Mouse (Mus musculus) midbrain, postnatal 0 days (tissue): ENCODE measurements around the gene F2. TPM values are rescaled to one million over a fixed set of nuclear protein-coding genes. Genes with fewer than 3 reads are reported as not detected.

ENCODE experiments used
- ATAC-seq: fragments of 200-750 bp; cut with Nextera tagmentation; 2 replicates; pipeline ENCODE4 v1.8.0; 2017; ENCODE audit warnings: moderate number of reproducible peaks, mild to moderate bottlenecking, moderate TSS enrichment, moderate library complexity; ENCODE audit not compliant: low FRiP score
- DNase-seq: peaks from one replicate; pipeline ENCODE4 v3.0.0-alpha.2; 2015; ENCODE audit warnings: low spot score
- H3K27ac ChIP-seq: fragments of 300-500 bp; sonication (generic); 2 replicates; pipeline ENCODE4 v1.5.1; 2014; ENCODE audit warnings: low read depth, mild to moderate bottlenecking, low read length, mixed read lengths
- H3K27me3 ChIP-seq: fragments of 300-500 bp; sonication (generic); 2 replicates; pipeline ENCODE4 v1.6.1; 2014; ENCODE audit warnings: low read length, control low read depth, mixed read lengths; ENCODE audit not compliant: insufficient read depth
- H3K36me3 ChIP-seq: fragments of 300-500 bp; sonication (generic); 2 replicates; pipeline ENCODE4 v1.6.1; 2014; ENCODE audit warnings: low read length, control low read depth, mixed read lengths; ENCODE audit not compliant: insufficient read depth
- H3K4me1 ChIP-seq: fragments of 300-500 bp; sonication (generic); 2 replicates; pipeline ENCODE4 v1.6.1; 2014; ENCODE audit warnings: mild to moderate bottlenecking, control low read depth, antibody characterized with exemption, low read length, mixed read lengths; ENCODE audit not compliant: insufficient read depth
- H3K4me2 ChIP-seq: fragments of 300-500 bp; sonication (generic); 2 replicates; pipeline ENCODE4 v1.6.1; 2014; ENCODE audit warnings: low read depth, mild to moderate bottlenecking, low read length, mixed read lengths; ENCODE audit not compliant: poor library complexity, severe bottlenecking
- H3K4me3 ChIP-seq: fragments of 300-500 bp; sonication (generic); 2 replicates; pipeline ENCODE4 v1.5.1; 2014; ENCODE audit warnings: low read depth, mild to moderate bottlenecking, low read length, moderate library complexity
- H3K9ac ChIP-seq: fragments of 300-500 bp; sonication (generic); replicated peaks from 2 replicates; pipeline ENCODE4 v1.6.1; 2014; ENCODE audit warnings: mild to moderate bottlenecking, low read length, moderate library complexity, mixed read lengths; ENCODE audit not compliant: poor library complexity, severe bottlenecking
- H3K9me3 ChIP-seq: fragments of 300-500 bp; sonication (generic); 2 replicates; pipeline ENCODE4 v1.6.1; 2016; ENCODE audit warnings: low read length, control low read depth
- CTCF ChIP-seq: IDR thresholded peaks from 2 replicates; pipeline ENCODE4 v1.5.1; 2016; ENCODE audit warnings: antibody characterized with exemption, mild to moderate bottlenecking
- WGBS: fragments of 180-500 bp; shearing (Covaris S2); extraction: QIAGEN DNeasy Blood & Tissue Kit; methylation state at CpG from one replicate; pipeline ENCODE4 v1.1.7; 2014; 5-methylcytosine and 5-hydroxymethylcytosine counted together
- polyA plus RNA-seq: library from polyadenylated mRNA; unstranded; fragments of >200 nt; fragmentation: Nextera tagmentation; extraction: Ambion mirVana; gene quantifications from 2 replicates; pipeline ENCODE4 v1.2.1, GENCODE M21; 2015
- total RNA-seq: library from RNA; depleted of rRNA; stranded (reverse); fragments of >200 nt; gene quantifications from 2 replicates; pipeline ENCODE4 v1.2.3, GENCODE M21; 2014

F2 gene
- total and polyA plus RNA-seq, 2 experiments from 2014 or later = 0.10 TPM; not detected in 1

- ATAC-seq (no peak), DNase-seq (no peak)
- Histone ChIP-seq H3K4me3 (no peak overlapping the region), H3K9ac (no peak overlapping the region), H3K27me3 (no peaks in the 10 kb centered on the region), H3K27ac (no peak overlapping the region), H3K4me1 (no peaks in the 10 kb centered on the region), H3K4me2 (no peak overlapping the region), H3K9me3 (no peaks in the 10 kb centered on the region), H3K36me3 (peaks cover 39% of the 10 kb centered on the region)
- no peak for TF ChIP-seq CTCF
- 92% methylated on average over 11 of the region's 11 CpGs for WGBS
Measured at GRCm38 (mm10) chr2:91645811-91646210, 9.6 kb upstream of the F2 start.

DNA sequence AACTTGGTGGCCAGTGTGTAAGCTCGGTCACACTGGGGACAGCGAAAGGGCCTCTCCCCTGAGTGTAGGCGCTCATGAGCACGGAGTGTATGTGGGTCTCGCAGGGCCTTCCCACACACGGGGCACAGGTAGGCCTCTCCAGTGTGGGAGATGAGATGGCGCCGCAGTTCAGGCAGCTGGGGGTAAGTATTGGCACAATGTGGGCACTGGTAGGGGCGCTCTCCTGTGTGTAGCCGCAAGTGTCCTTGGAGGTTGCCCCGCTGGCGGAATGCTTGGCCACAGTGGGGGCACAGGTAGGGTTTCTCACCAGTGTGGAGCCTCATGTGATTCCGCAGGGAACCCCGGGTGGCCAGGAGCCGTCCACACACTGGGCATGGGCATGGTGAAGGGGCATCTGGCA lies 9.1 kb upstream of the F2 start:
- DNase-seq (no peak), ATAC-seq (no peak)
- no peak overlapping the region for H3K9ac ChIP-seq
- H3K4me2 ChIP-seq = no peak overlapping the region
- no peaks in the 10 kb centered on the region for H3K27me3 ChIP-seq
- WGBS = 98% methylated on average over 15 of the region's 15 CpGs
- no peak for TF ChIP-seq CTCF
- no peaks in the 10 kb centered on the region for H3K4me1 ChIP-seq
- H3K36me3 ChIP-seq = peaks cover 39% of the 10 kb centered on the region
- no peak overlapping the region for H3K27ac ChIP-seq
- H3K9me3 ChIP-seq = no peaks in the 10 kb centered on the region
- H3K4me3 ChIP-seq = no peak overlapping the region

DNA sequence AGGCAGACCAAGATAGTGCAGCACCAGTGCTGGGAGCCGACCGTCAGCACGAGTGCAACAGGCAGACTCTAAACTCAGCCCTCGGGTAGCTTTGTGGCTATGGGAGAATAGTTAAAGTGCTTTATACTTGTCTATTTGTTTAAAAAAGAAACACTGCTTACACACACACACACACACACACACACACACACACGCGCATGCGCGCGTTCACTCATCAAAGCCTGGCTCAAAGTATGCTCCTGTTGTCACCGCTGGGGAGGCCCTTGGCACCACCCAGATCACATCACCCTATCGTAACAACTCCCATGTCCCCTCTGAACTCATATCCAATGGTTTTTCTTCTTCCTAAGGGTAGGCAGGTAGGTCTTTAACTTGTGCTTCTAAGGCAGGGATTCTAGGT lies 7.8 kb upstream of the F2 start:
- Histone ChIP-seq H3K27ac (no peak overlapping the region), H3K4me1 (no peaks in the 10 kb centered on the region), H3K4me2 (no peak overlapping the region), H3K36me3 (peaks cover 39% of the 10 kb centered on the region), H3K27me3 (no peaks in the 10 kb centered on the region), H3K9ac (no peak overlapping the region), H3K9me3 (no peaks in the 10 kb centered on the region), H3K4me3 (no peak overlapping the region)
- DNase-seq (no peak), ATAC-seq (no peak)
- no peak for TF ChIP-seq CTCF
- 96% methylated on average over 11 of the region's 11 CpGs for WGBS

GRCm38 (mm10) chr2:91642825-91643415 lies 6.7 kb upstream of the F2 start:
- H3K9me3 ChIP-seq = no peaks in the 10 kb centered on the region
- H3K36me3 ChIP-seq = peaks cover 39% of the 10 kb centered on the region
- no peaks in the 10 kb centered on the region for H3K4me1 ChIP-seq
- no peak overlapping the region for H3K27ac ChIP-seq
- no peak for ATAC-seq
- no peak overlapping the region for H3K4me3 ChIP-seq
- DNase-seq = no peak
- TF ChIP-seq CTCF = no peak
- WGBS = 90% methylated on average over 2 of the region's 2 CpGs
- no peak overlapping the region for H3K9ac ChIP-seq
- H3K27me3 ChIP-seq = no peaks in the 10 kb centered on the region
- H3K4me2 ChIP-seq = no peak overlapping the region

DNA sequence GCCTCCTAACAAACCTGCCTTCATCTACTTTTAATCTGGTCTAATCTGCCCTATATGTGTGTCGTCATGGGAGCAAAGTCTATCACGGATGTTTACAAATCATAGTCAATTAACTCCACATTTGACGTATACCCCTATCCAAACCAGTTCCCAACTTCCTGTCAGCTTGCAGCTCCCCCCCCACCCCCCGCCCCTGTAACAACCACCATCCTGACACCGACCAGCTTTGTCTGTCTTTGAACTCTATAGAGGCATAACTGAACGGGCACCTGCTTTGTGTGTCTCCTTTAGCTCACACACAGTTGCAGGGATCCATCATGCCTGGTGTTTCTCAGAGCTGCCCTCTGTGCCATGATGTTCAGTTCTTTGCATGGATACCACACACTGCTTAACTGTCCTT lies 2.7 kb upstream of the F2 start:
- no peaks in the 10 kb centered on the region for H3K4me1 ChIP-seq
- no peak overlapping the region for H3K4me2 ChIP-seq
- no peak for DNase-seq
- ATAC-seq = no peak
- no peaks in the 10 kb centered on the region for H3K9me3 ChIP-seq
- no peak for TF ChIP-seq CTCF
- H3K27ac ChIP-seq = no peak overlapping the region
- 86% methylated on average over 6 of the region's 6 CpGs for WGBS
- H3K36me3 ChIP-seq = peaks cover 3% of the 10 kb centered on the region
- no peaks in the 10 kb centered on the region for H3K27me3 ChIP-seq
- H3K9ac ChIP-seq = no peak overlapping the region
- no peak overlapping the region for H3K4me3 ChIP-seq

DNA sequence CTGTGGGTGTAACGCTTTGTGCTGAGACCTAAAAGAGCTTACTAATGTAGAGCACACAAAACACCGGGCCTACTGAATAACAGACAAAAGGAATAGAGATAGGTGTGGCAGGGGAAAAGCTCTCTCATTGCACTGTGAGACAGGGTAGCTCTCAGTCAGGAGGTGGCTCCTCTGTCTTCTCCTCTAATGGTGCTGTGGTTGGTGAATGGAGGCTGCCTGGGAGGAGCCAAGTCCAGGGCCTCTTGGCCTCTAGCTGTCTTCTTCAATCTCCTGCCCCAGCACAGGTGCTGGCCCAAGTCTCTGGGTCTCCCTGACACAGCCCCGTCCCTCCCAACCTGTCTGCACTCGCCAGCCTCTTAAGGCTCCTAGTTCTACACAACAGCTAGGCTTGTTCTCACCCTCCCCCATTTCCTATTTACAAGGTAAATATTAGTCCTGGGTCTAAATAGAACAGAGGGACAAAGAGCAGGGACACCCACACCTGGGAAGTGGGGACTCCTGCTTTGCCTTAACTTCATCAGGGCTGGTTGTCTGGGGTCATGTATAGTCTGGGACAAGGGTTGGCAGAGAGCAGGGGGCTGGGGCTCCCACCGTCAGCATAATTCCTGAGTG lies 619 bp upstream of the F2 start:
- 78% methylated on average over 5 of the region's 5 CpGs for WGBS
- Histone ChIP-seq H3K36me3 (no peaks in the 10 kb centered on the region), H3K27me3 (no peaks in the 10 kb centered on the region), H3K4me3 (no peak overlapping the region), H3K4me2 (no peak overlapping the region), H3K27ac (no peak overlapping the region), H3K9ac (no peak overlapping the region), H3K4me1 (no peaks in the 10 kb centered on the region), H3K9me3 (no peaks in the 10 kb centered on the region)
- TF ChIP-seq CTCF = no peak
- DNase-seq (no peak), ATAC-seq (no peak)
